Mouse (Mus musculus) frontal cortex, postnatal 10 days (tissue): ENCODE results near the gene Glyctk.
"Not testable (repeated sequence)": the region's sequence is repeated elsewhere in the genome, so short reads cannot be mapped to it uniquely, and the experiment has no call there.

Source experiments
- DNase-seq, 2 experiments: peaks; one replicate each; pipeline ENCODE4 v3.0.0; 2022; ENCODE audit warnings: low spot score in 2 of 2, mixed read lengths in 1 of 2

The Glyctk gene

GRCm38 (mm10) chr9:106176769-106177168 is 18.8 kb upstream of the Glyctk start:
- DNase-seq = no peak

GRCm38 (mm10) chr9:106175552-106176200 is 17.7 kb upstream of the Glyctk start:
- DNase-seq = no peak

GRCm38 (mm10) chr9:106173363-106173762 is 15.4 kb upstream of the Glyctk start:
- no peak for DNase-seq

- no peak for DNase-seq
These were observed 14.6 kb upstream of the Glyctk start for GRCm38 (mm10) chr9:106172527-106172926.

GRCm38 (mm10) chr9:106171346-106172158 is 13.6 kb upstream of the Glyctk start:
- peak; percentile 53 to 66 for DNase-seq

GRCm38 (mm10) chr9:106170556-106171345 is 12.8 kb upstream of the Glyctk start, which contains the start of gene Wdr82:
Gene Wdr82, plus strand, starts transcription at chr9:106170928.
- DNase-seq = peak; percentile 76 to 86

GRCm38 (mm10) chr9:106169917-106170316 is 12.0 kb upstream of the Glyctk start:
- DNase-seq = no peak

GRCm38 (mm10) chr9:106169006-106169405 is 11.1 kb upstream of the Glyctk start:
- DNase-seq = not testable (repeated sequence)

GRCm38 (mm10) chr9:106167703-106168102 is 9.8 kb upstream of the Glyctk start:
- DNase-seq = no peak

- no peak for DNase-seq
These were observed 9.3 kb upstream of the Glyctk start for GRCm38 (mm10) chr9:106167241-106167640.

- no peak for DNase-seq
These were observed 8.8 kb upstream of the Glyctk start for GRCm38 (mm10) chr9:106166709-106167108.

GRCm38 (mm10) chr9:106160426-106160825 is 2.5 kb upstream of the Glyctk start:
- no peak for DNase-seq

GRCm38 (mm10) chr9:106159784-106160301 is 1.9 kb upstream of the Glyctk start:
- peak; percentile 83 to 90 for DNase-seq

- DNase-seq = no peak
These were observed 1.3 kb upstream of the Glyctk start for GRCm38 (mm10) chr9:106159237-106159636.

GRCm38 (mm10) chr9:106157623-106157925 is 364 bp downstream of the Glyctk start:
- no peak for DNase-seq

- no peak for DNase-seq
These were observed 866 bp downstream of the Glyctk start for GRCm38 (mm10) chr9:106156921-106157622.

- peak in 1 of 2 experiments; percentile 60 for DNase-seq
These were observed 1.5 kb downstream of the Glyctk start for GRCm38 (mm10) chr9:106156419-106156818.

- DNase-seq = no peak
These were observed 3.8 kb downstream of the Glyctk start for GRCm38 (mm10) chr9:106154106-106154505.

- no peak for DNase-seq
These were observed 8.6 kb downstream of the Glyctk start for GRCm38 (mm10) chr9:106149399-106149754.

GRCm38 (mm10) chr9:106148541-106149398 is 9.2 kb downstream of the Glyctk start:
- DNase-seq = no peak
